In the genomic region with DNA sequence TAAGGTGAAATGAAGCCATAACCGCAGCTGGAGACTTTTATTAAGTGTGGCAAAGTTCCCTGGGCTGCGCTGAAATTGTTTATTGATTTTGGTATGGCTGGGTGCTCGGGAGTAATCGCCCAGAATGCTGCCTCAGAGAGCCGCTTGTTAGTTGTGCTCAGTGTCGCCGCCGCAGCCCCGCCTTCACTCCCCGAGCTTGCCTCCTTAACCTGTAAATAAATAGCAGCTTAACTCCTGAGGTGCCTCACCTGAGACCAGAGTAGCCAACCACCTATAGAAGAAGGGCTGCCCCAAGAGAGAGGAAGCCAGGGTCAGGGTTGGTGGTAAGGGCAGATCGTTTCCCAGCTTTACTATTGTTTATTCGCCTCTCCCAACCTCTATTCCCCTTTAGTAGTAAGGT, we compare ENCODE assay signal across 14 mouse cellular contexts. TPM values are rescaled to one million over a fixed set of nuclear protein-coding genes. Genes with fewer than 3 reads are reported as not detected.
DNase-seq lines count a peak whose midpoint lies in the region; ATAC-seq and TF ChIP-seq lines count a peak whose summit lies in the region.
"Had no signal": no experiment of that assay in that cellular context is flagged by ENCODE, and none has a peak within 500 bp of the region (broad histone marks: within the 10 kb centered on the region; RNA-seq: fewer than 3 reads in every experiment).

No protein-coding gene starts in this region.

- 0 out of 2 replicates have a peak overlapping the region, but pooled peaks have one; percentile 8 for H3K4me2 ChIP-seq in lung, postnatal 0 days (replicated peaks; ENCODE audit: low read depth, low read length)
- peak overlapping the region; percentile 30 for H3K4me2 ChIP-seq in intestine, embryonic 15.5 days (replicated peaks)
- H3K4me2 ChIP-seq in limb, embryonic 13.5 days (replicated peaks), result peak overlapping the region; percentile 42
- peak overlapping the region; percentile 31 for H3K4me2 ChIP-seq in stomach, postnatal 0 days (replicated peaks; ENCODE audit: low read depth)
- H3K4me2 ChIP-seq: hindbrain, embryonic 15.5 days had no signal

- no peak for DNase-seq in lung, postnatal 0 days (ENCODE audit: low spot score)
- DNase-seq in lung, postnatal 10 days, result no peak
- peak; percentile 50 for DNase-seq in stomach, postnatal 0 days (ENCODE audit: low spot score)
- DNase-seq in left cerebral cortex, postnatal 4 days, result no peak
- no peak for DNase-seq in gastrocnemius, adult 2 months
- DNase-seq: adrenal gland, postnatal 10 days; cerebellum, adult 18-20 months; gastrocnemius, postnatal 10 days; layer of hippocampus, postnatal 36 days; thymus, postnatal 36 days had no signal

- no peak overlapping the region for H3K9ac ChIP-seq in lung, postnatal 0 days (replicated peaks; ENCODE audit: low read depth)
- no peak overlapping the region for H3K9ac ChIP-seq in intestine, embryonic 15.5 days
- no peak overlapping the region for H3K9ac ChIP-seq in limb, embryonic 13.5 days
- no peak overlapping the region for H3K9ac ChIP-seq in stomach, postnatal 0 days (ENCODE audit: low read length)
- H3K9ac ChIP-seq: hindbrain, embryonic 15.5 days had no signal

- no peaks in the 10 kb centered on the region for H3K27me3 ChIP-seq in lung, postnatal 0 days (replicated peaks; ENCODE audit: insufficient read depth, low read length)
- no peaks in the 10 kb centered on the region for H3K27me3 ChIP-seq in intestine, embryonic 15.5 days (replicated peaks)
- no peaks in the 10 kb centered on the region for H3K27me3 ChIP-seq in limb, embryonic 13.5 days
- H3K27me3 ChIP-seq in stomach, postnatal 0 days (ENCODE audit: control insufficient read depth, insufficient read depth, low read length), result no peaks in the 10 kb centered on the region
- H3K27me3 ChIP-seq: hindbrain, embryonic 15.5 days had no signal

- 22% methylated on average over 12 of the region's 12 CpGs for WGBS in lung, postnatal 0 days
- WGBS in intestine, embryonic 15.5 days, result 17% methylated on average over 12 of the region's 12 CpGs
- 9% methylated on average over 12 of the region's 12 CpGs for WGBS in limb, embryonic 13.5 days
- 21% methylated on average over 12 of the region's 12 CpGs for WGBS in stomach, postnatal 0 days

- no peaks in the 10 kb centered on the region for H3K9me3 ChIP-seq in lung, postnatal 0 days (ENCODE audit: low read length)
- no peaks in the 10 kb centered on the region for H3K9me3 ChIP-seq in intestine, embryonic 15.5 days
- no peaks in the 10 kb centered on the region for H3K9me3 ChIP-seq in limb, embryonic 13.5 days
- no peaks in the 10 kb centered on the region for H3K9me3 ChIP-seq in stomach, postnatal 0 days (ENCODE audit: control insufficient read depth, low read length)
- H3K9me3 ChIP-seq: hindbrain, embryonic 15.5 days had no signal

- no peak overlapping the region for H3K27ac ChIP-seq in lung, postnatal 0 days (ENCODE audit: low read length)
- no peak overlapping the region for H3K27ac ChIP-seq in intestine, embryonic 15.5 days
- no peak overlapping the region for H3K27ac ChIP-seq in limb, embryonic 13.5 days
- no peak overlapping the region for H3K27ac ChIP-seq in stomach, postnatal 0 days (replicated peaks)
- no peak overlapping the region for H3K27ac ChIP-seq in gastrocnemius, adult 2 months
- H3K27ac ChIP-seq: hindbrain, embryonic 15.5 days; macrophage had no signal

- TF ChIP-seq CTCF in lung, postnatal 0 days (IDR thresholded peaks at IDR 0.05), result no peak
- no peak for TF ChIP-seq CTCF in stomach, postnatal 0 days (IDR thresholded peaks at IDR 0.05; ENCODE audit: low read depth)
- TF ChIP-seq CTCF in gastrocnemius, adult 2 months (IDR thresholded peaks at IDR 0.05), result no peak

- intact Hi-C loops in left cerebral cortex, postnatal 4 days (cut with DNase I), result no loop called here
- intact Hi-C loops in gastrocnemius, adult 2 months (cut with DNase I), result no loop called here

- no peak for TF ChIP-seq EP300 in lung, postnatal 0 days (IDR thresholded peaks at IDR 0.05)
- TF ChIP-seq EP300 in stomach, postnatal 0 days (optimal IDR thresholded peaks at IDR 0.05), result no peak

- no peak overlapping the region for H3K4me3 ChIP-seq in lung, postnatal 0 days (ENCODE audit: low read depth, low read length)
- no peak overlapping the region for H3K4me3 ChIP-seq in intestine, embryonic 15.5 days (replicated peaks)
- H3K4me3 ChIP-seq in limb, embryonic 13.5 days, result no peak overlapping the region
- no peak overlapping the region for H3K4me3 ChIP-seq in stomach, postnatal 0 days (ENCODE audit: low read depth, low read length)
- H3K4me3 ChIP-seq in gastrocnemius, adult 2 months, result no peak overlapping the region
- H3K4me3 ChIP-seq: hindbrain, embryonic 15.5 days had no signal

- H3K36me3 ChIP-seq in lung, postnatal 0 days (ENCODE audit: insufficient read depth, low read length), result no peaks in the 10 kb centered on the region
- no peaks in the 10 kb centered on the region for H3K36me3 ChIP-seq in intestine, embryonic 15.5 days
- no peaks in the 10 kb centered on the region for H3K36me3 ChIP-seq in limb, embryonic 13.5 days
- no peaks in the 10 kb centered on the region for H3K36me3 ChIP-seq in stomach, postnatal 0 days (ENCODE audit: control insufficient read depth, insufficient read depth, low read length)
- H3K36me3 ChIP-seq: hindbrain, embryonic 15.5 days had no signal

- no peak for ATAC-seq in lung, postnatal 0 days
- peak; percentile 55 for ATAC-seq in intestine, embryonic 15.5 days
- ATAC-seq in limb, embryonic 13.5 days (ENCODE audit: low FRiP score, low read depth), result no peak
- peak; percentile 38; the same call in 1 of the 2 replicates for ATAC-seq in stomach, postnatal 0 days (ENCODE audit: low FRiP score, low TSS enrichment)

- H3K4me1 ChIP-seq in lung, postnatal 0 days (ENCODE audit: insufficient read depth, low read depth, low read length), result no peaks in the 10 kb centered on the region
- peaks cover 6% of the 10 kb centered on the region; the same call in 1 of the 2 replicates for H3K4me1 ChIP-seq in intestine, embryonic 15.5 days (replicated peaks)
- peaks cover 13% of the 10 kb centered on the region for H3K4me1 ChIP-seq in limb, embryonic 13.5 days
- H3K4me1 ChIP-seq in stomach, postnatal 0 days (replicated peaks; ENCODE audit: control insufficient read depth, insufficient read depth), result no peaks in the 10 kb centered on the region
- H3K4me1 ChIP-seq: hindbrain, embryonic 15.5 days had no signal

RNA-seq across cellular contexts. Expression of gene Esrrb, which starts 40.3 kb away (rescaled TPM):
- polyA plus RNA-seq in lung, postnatal 0 days (2015; fragmentation: Nextera tagmentation; extraction: Ambion mirVana), result 0.07 and 0.10 TPM in 2 replicates
- 0.27 and 0.39 TPM in 2 replicates for polyA plus RNA-seq in intestine, embryonic 15.5 days (2015; fragmentation: Nextera tagmentation; extraction: Ambion mirVana)
- polyA plus RNA-seq in limb, embryonic 13.5 days (2015; fragmentation: Nextera tagmentation; extraction: Ambion mirVana), result 0.74 and 0.79 TPM in 2 replicates
- 0.13 and 0.21 TPM in 2 replicates for polyA plus RNA-seq in stomach, postnatal 0 days (2015; fragmentation: Nextera tagmentation; extraction: Ambion mirVana)
- total RNA-seq in left cerebral cortex, postnatal 4 days (2021), result under 1 TPM; 0.08 to 0.70 TPM
- 10 to 100 TPM in 1 of 2 experiments, 1 to 10 TPM in 1; 5.4 to 11.5 TPM for total RNA-seq in gastrocnemius, adult 2 months (2021)
- polyA plus RNA-seq: macrophage had no signal

Comparison
In these comparisons a context has a peak if more than half of its experiments do, and no peak if none do; other contexts are left out.
1. ATAC-seq: peak in intestine, embryonic 15.5 days (single experiment) and stomach, postnatal 0 days (single experiment); none in lung, postnatal 0 days (single experiment) and limb, embryonic 13.5 days (single experiment).
2. Peak in every context shown above with its lines, with median percentiles within 50 percentile points of each other: H3K4me2 ChIP-seq.